ENCODE assay signal across 12 mouse cellular contexts in genomic region chr10:84908006-84908405, GRCm38 (mm10).
"Had no signal": no experiment of that assay in that cellular context is flagged by ENCODE, and none has a peak within 500 bp of the region (broad histone marks: within the 10 kb centered on the region; RNA-seq: fewer than 3 reads in every experiment).

No protein-coding gene starts in this region.

- H3K36me3 ChIP-seq: limb, embryonic 12.5 days; neural tube, embryonic 13.5 days; stomach, embryonic 15.5 days had no signal

- H3K27ac ChIP-seq: limb, embryonic 12.5 days; liver, embryonic 14.5 days; stomach, embryonic 15.5 days had no signal

- DNase-seq: kidney, postnatal 25 days; liver; lung, adult 2 months; lung, postnatal 36 days; midbrain, embryonic 14.5 days; right cerebral cortex, postnatal 14 days; thymus, adult 2 months; thymus, postnatal 25 days had no signal

- H3K27me3 ChIP-seq: limb, embryonic 12.5 days; neural tube, embryonic 13.5 days; stomach, embryonic 15.5 days had no signal

- H3K9me3 ChIP-seq: limb, embryonic 12.5 days; neural tube, embryonic 13.5 days; stomach, embryonic 15.5 days had no signal

- H3K4me3 ChIP-seq: limb, embryonic 12.5 days; neural tube, embryonic 13.5 days; stomach, embryonic 15.5 days had no signal
